8 mouse cellular contexts compared by ENCODE assay signal in the genomic region with DNA sequence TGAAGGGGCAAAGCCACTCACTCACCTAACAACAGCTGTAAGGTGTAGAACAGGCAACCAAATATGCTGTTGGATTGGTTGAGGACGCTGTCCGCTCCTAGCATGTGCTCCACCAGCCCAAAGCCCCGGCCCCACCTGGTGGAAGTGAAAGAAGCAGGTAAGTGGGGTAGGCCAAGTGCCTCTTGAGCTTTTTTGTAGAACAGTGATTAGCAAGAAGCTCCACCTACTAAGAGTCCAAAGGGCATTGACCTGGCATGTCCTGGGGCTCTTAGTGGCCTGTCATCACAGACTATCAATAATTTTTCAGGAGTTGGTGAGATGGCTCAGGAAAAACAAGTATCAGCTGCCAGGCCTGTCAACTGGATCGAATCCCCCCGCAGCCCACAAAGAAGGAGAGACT. TPM values are rescaled to one million over a fixed set of nuclear protein-coding genes. Genes with fewer than 3 reads are reported as not detected.
DNase-seq lines count a peak whose midpoint lies in the region; ATAC-seq lines count a peak whose summit lies in the region.

No protein-coding gene starts in this region.

- ATAC-seq in heart, embryonic 15.5 days (replicated peaks; ENCODE audit: insufficient number of reproducible peaks, insufficient read depth, low FRiP score, low read depth), result no peak
- ATAC-seq in embryonic facial prominence, embryonic 12.5 days (ENCODE audit: insufficient number of reproducible peaks, insufficient read depth, low FRiP score, low TSS enrichment), result no peak
- no peak for ATAC-seq in midbrain, embryonic 15.5 days (replicated peaks)

- no peaks in the 10 kb centered on the region for H3K27me3 ChIP-seq in heart, embryonic 15.5 days
- H3K27me3 ChIP-seq in embryonic facial prominence, embryonic 12.5 days, result no peaks in the 10 kb centered on the region
- 0 out of 2 replicates have a peak, but pooled peaks cover 2% of the 10 kb centered on the region for H3K27me3 ChIP-seq in midbrain, embryonic 15.5 days (replicated peaks)

- H3K4me2 ChIP-seq in heart, embryonic 15.5 days, result peak overlapping the region; percentile 88
- H3K4me2 ChIP-seq in embryonic facial prominence, embryonic 12.5 days (replicated peaks), result peak overlapping the region; percentile 74
- peak overlapping the region; percentile 58 for H3K4me2 ChIP-seq in midbrain, embryonic 15.5 days

- H3K4me3 ChIP-seq in heart, embryonic 15.5 days, result peak overlapping the region; percentile 70
- peak overlapping the region; percentile 59 for H3K4me3 ChIP-seq in embryonic facial prominence, embryonic 12.5 days
- peak overlapping the region; percentile 52 for H3K4me3 ChIP-seq in midbrain, embryonic 15.5 days

- no peak overlapping the region; the same call in 1 of the 2 replicates for H3K27ac ChIP-seq in heart, embryonic 15.5 days
- H3K27ac ChIP-seq in embryonic facial prominence, embryonic 12.5 days, result no peak overlapping the region
- no peak overlapping the region for H3K27ac ChIP-seq in midbrain, embryonic 15.5 days

- H3K9me3 ChIP-seq in heart, embryonic 15.5 days (replicated peaks), result no peaks in the 10 kb centered on the region
- H3K9me3 ChIP-seq in embryonic facial prominence, embryonic 12.5 days, result no peaks in the 10 kb centered on the region
- no peaks in the 10 kb centered on the region for H3K9me3 ChIP-seq in midbrain, embryonic 15.5 days

- H3K4me1 ChIP-seq in heart, embryonic 15.5 days (replicated peaks), result peaks cover 14% of the 10 kb centered on the region
- peaks cover 10% of the 10 kb centered on the region; the same call in 1 of the 2 replicates for H3K4me1 ChIP-seq in embryonic facial prominence, embryonic 12.5 days
- peaks cover 11% of the 10 kb centered on the region for H3K4me1 ChIP-seq in midbrain, embryonic 15.5 days

- 67% methylated on average over 5 of the region's 5 CpGs for WGBS in heart, embryonic 15.5 days
- WGBS in embryonic facial prominence, embryonic 12.5 days, result 82% methylated on average over 5 of the region's 5 CpGs
- 81% methylated on average over 5 of the region's 5 CpGs for WGBS in midbrain, embryonic 15.5 days

- DNase-seq in heart, postnatal 4 days, result no peak
- DNase-seq in kidney, postnatal 36 days, result peak; percentile 37 to 52
- no peak for DNase-seq in retina, embryonic 14.5 days (ENCODE audit: low spot score)
- DNase-seq in thymus, postnatal 0 days (ENCODE audit: low spot score), result no peak
- DNase-seq in right cerebral cortex, adult 18-20 months, result no peak

- H3K36me3 ChIP-seq in heart, embryonic 15.5 days, result peaks cover 16% of the 10 kb centered on the region; the same call in 1 of the 2 replicates
- H3K36me3 ChIP-seq in embryonic facial prominence, embryonic 12.5 days, result peaks cover 13% of the 10 kb centered on the region
- H3K36me3 ChIP-seq in midbrain, embryonic 15.5 days (replicated peaks), result no peaks in the 10 kb centered on the region; the same call in 1 of the 2 replicates

- peak overlapping the region; percentile 68 for H3K9ac ChIP-seq in heart, embryonic 15.5 days
- H3K9ac ChIP-seq in embryonic facial prominence, embryonic 12.5 days, result no peak overlapping the region
- H3K9ac ChIP-seq in midbrain, embryonic 15.5 days, result peak overlapping the region; percentile 51; the same call in 1 of the 2 replicates

RNA-seq across cellular contexts. Expression of gene Gm21974, which starts 0.8 kb away (rescaled TPM):
- not detected in 2 replicates for polyA plus RNA-seq in heart, embryonic 15.5 days (2015; fragmentation: Nextera tagmentation; extraction: Ambion mirVana)
- not detected for total RNA-seq in heart, postnatal 4 days (2021)
- polyA plus RNA-seq in embryonic facial prominence, embryonic 12.5 days (2016; fragmentation: Nextera tagmentation; extraction: Ambion mirVana), result not detected in 2 replicates
- polyA plus RNA-seq in midbrain, embryonic 15.5 days (2015; fragmentation: Nextera tagmentation; extraction: Ambion mirVana), result not detected in 2 replicates
- not detected in 2 replicates for polyA plus RNA-seq in thymus, postnatal 0 days (2015; fragmentation: Nextera tagmentation; extraction: Ambion mirVana)

RNA-seq across cellular contexts. Expression of gene Vkorc1, which starts 0.9 kb away (rescaled TPM):
- 95.9 and 126 TPM in 2 replicates for polyA plus RNA-seq in heart, embryonic 15.5 days (2015; fragmentation: Nextera tagmentation; extraction: Ambion mirVana)
- total RNA-seq in heart, postnatal 4 days (2021), result 10 to 100 TPM; 30.3 to 32.0 TPM
- polyA plus RNA-seq in embryonic facial prominence, embryonic 12.5 days (2016; fragmentation: Nextera tagmentation; extraction: Ambion mirVana), result 88.6 and 93.5 TPM in 2 replicates
- polyA plus RNA-seq in midbrain, embryonic 15.5 days (2015; fragmentation: Nextera tagmentation; extraction: Ambion mirVana), result 52.9 and 58.8 TPM in 2 replicates
- polyA plus RNA-seq in thymus, postnatal 0 days (2015; fragmentation: Nextera tagmentation; extraction: Ambion mirVana), result 47.0 and 54.5 TPM in 2 replicates

RNA-seq across cellular contexts. Expression of gene Prss53, which starts 3.7 kb away (rescaled TPM):
- 1.2 and 1.7 TPM in 2 replicates for polyA plus RNA-seq in heart, embryonic 15.5 days (2015; fragmentation: Nextera tagmentation; extraction: Ambion mirVana)
- total RNA-seq in heart, postnatal 4 days (2021), result 1 to 10 TPM in 1 of 2 experiments, under 1 TPM in 1; 0.88 to 1.1 TPM
- polyA plus RNA-seq in embryonic facial prominence, embryonic 12.5 days (2016; fragmentation: Nextera tagmentation; extraction: Ambion mirVana), result 1.2 and 1.3 TPM in 2 replicates
- polyA plus RNA-seq in midbrain, embryonic 15.5 days (2015; fragmentation: Nextera tagmentation; extraction: Ambion mirVana), result 1.2 and 1.3 TPM in 2 replicates
- polyA plus RNA-seq in thymus, postnatal 0 days (2015; fragmentation: Nextera tagmentation; extraction: Ambion mirVana), result 0.39 and 0.57 TPM in 2 replicates

RNA-seq across cellular contexts. Expression of gene Bckdk, which starts 9.4 kb away (rescaled TPM):
- 122 and 145 TPM in 2 replicates for polyA plus RNA-seq in heart, embryonic 15.5 days (2015; fragmentation: Nextera tagmentation; extraction: Ambion mirVana)
- 100 to 1,000 TPM; 102 to 113 TPM for total RNA-seq in heart, postnatal 4 days (2021)
- polyA plus RNA-seq in embryonic facial prominence, embryonic 12.5 days (2016; fragmentation: Nextera tagmentation; extraction: Ambion mirVana), result 86.9 and 88.2 TPM in 2 replicates
- polyA plus RNA-seq in midbrain, embryonic 15.5 days (2015; fragmentation: Nextera tagmentation; extraction: Ambion mirVana), result 61.3 and 66.6 TPM in 2 replicates
- polyA plus RNA-seq in thymus, postnatal 0 days (2015; fragmentation: Nextera tagmentation; extraction: Ambion mirVana), result 80.5 and 87.0 TPM in 2 replicates

RNA-seq across cellular contexts. Expression of gene Kat8, which starts 17.8 kb away (rescaled TPM):
- 23.5 and 27.6 TPM in 2 replicates for polyA plus RNA-seq in heart, embryonic 15.5 days (2015; fragmentation: Nextera tagmentation; extraction: Ambion mirVana)
- total RNA-seq in heart, postnatal 4 days (2021), result 10 to 100 TPM; 13.0 to 13.9 TPM
- polyA plus RNA-seq in embryonic facial prominence, embryonic 12.5 days (2016; fragmentation: Nextera tagmentation; extraction: Ambion mirVana), result 50.9 and 53.7 TPM in 2 replicates
- 50.7 and 53.1 TPM in 2 replicates for polyA plus RNA-seq in midbrain, embryonic 15.5 days (2015; fragmentation: Nextera tagmentation; extraction: Ambion mirVana)
- polyA plus RNA-seq in thymus, postnatal 0 days (2015; fragmentation: Nextera tagmentation; extraction: Ambion mirVana), result 40.7 and 43.0 TPM in 2 replicates

Comparison
In these comparisons a context has a peak if more than half of its experiments do, and no peak if none do; other contexts are left out.
1. DNase-seq: peak in kidney, postnatal 36 days (2 of 2); none in heart, postnatal 4 days (single experiment), retina, embryonic 14.5 days (single experiment), thymus, postnatal 0 days (single experiment) and right cerebral cortex, adult 18-20 months (single experiment).
2. Peak in every context shown above with its lines, with median percentiles within 50 percentile points of each other: H3K4me2 ChIP-seq and H3K4me3 ChIP-seq.